ENCODE assay signal across 8 mouse cellular contexts in the genomic region with DNA sequence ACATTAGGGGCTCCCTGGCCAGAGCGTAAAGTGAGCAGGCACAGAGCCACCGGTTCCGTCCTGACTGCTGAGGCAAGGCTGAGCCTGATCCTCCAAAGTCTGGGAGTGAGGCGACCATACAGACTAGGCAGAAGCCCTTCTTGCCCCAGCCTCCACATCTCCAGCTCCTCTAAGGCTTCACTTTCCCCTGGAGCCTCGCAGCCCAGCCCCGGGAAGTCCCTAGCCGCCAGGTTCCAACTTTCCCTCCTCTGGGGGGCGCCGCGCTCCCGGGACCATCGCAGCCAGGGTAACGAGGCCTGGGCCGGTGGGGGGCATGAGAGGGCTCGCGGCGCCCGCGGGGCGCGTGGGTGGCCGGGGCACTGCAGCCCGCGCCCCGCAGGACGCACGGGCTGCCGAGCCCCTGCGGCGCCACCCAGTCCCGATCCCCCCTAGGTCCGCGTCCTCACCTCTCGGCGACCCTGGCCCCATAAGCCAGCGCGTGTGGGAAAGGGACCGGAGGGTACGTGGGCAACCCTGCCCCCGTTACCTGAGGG. TPM values are rescaled to one million over a fixed set of nuclear protein-coding genes. Genes with fewer than 3 reads are reported as not detected.
DNase-seq lines count a peak whose midpoint lies in the region; ATAC-seq and TF ChIP-seq lines count a peak whose summit lies in the region.

No protein-coding gene starts in this region.

- peak in 2 of 3 experiments; percentile 60 to 85; a peak in 5 of 6 replicates for TF ChIP-seq CTCF in MEL (IDR thresholded peaks at IDR 0.05 in 2 of 3, conservative IDR thresholded peaks at IDR 0.05 in 1 of 3; ENCODE audit: control insufficient read depth in 1 of 3, insufficient read depth in 1 of 3, low read depth in 2 of 3, low read length in 3 of 3, poor library complexity in 1 of 3, severe bottlenecking in 1 of 3)
- TF ChIP-seq CTCF in cerebellum, adult 2 months (IDR thresholded peaks at IDR 0.05; ENCODE audit: borderline replicate concordance, insufficient read depth, low read depth, low read length) = peak; percentile 13; the same call in 1 of the 2 replicates
- peak; percentile 65 for TF ChIP-seq CTCF in forebrain, postnatal 0 days (IDR thresholded peaks at IDR 0.05; ENCODE audit: low read depth)
- TF ChIP-seq CTCF in lung, embryonic 14.5 days (IDR thresholded peaks at IDR 0.05; ENCODE audit: low read depth) = peak; percentile 73

- no peak for TF ChIP-seq EP300 in MEL (IDR thresholded peaks at IDR 0.05; ENCODE audit: low read depth in 1 of 2, low read length in 2 of 2)

- H3K27ac ChIP-seq in MEL (ENCODE audit: control insufficient read depth, low read depth, low read length) = peak overlapping the region; percentile 77
- peak overlapping the region; percentile 77 for H3K27ac ChIP-seq in cerebellum, adult 2 months (ENCODE audit: insufficient read depth, low read length)
- H3K27ac ChIP-seq in forebrain, postnatal 0 days (ENCODE audit: low read depth, low read length) = peak overlapping the region; percentile 85
- H3K27ac ChIP-seq in lung, embryonic 14.5 days (ENCODE audit: low read depth) = peak overlapping the region; percentile 97
- H3K27ac ChIP-seq in neural tube, embryonic 15.5 days (replicated peaks) = peak overlapping the region; percentile 90

- no peak for TF ChIP-seq POLR2A in MEL (IDR thresholded peaks at IDR 0.05; ENCODE audit: control insufficient read depth in 1 of 2, insufficient read depth in 1 of 2, low read depth in 1 of 2, low read length in 2 of 2, poor library complexity in 1 of 2)
- no peak for TF ChIP-seq POLR2A in cerebellum, adult 2 months (IDR thresholded peaks at IDR 0.05; ENCODE audit: borderline replicate concordance, insufficient read depth, low read length)

- DNase-seq in MEL (ENCODE audit: low read depth, low spot score) = peak; percentile 73
- peak; percentile 81 to 85 for DNase-seq in cerebellum, adult 2 months
- peak; percentile 72 for DNase-seq in forebrain, postnatal 0 days
- peak; percentile 93 for DNase-seq in heart, postnatal 4 days
- peak; percentile 55 to 70 for DNase-seq in layer of hippocampus, adult 8-10 months (ENCODE audit: low spot score in 2 of 2)
- DNase-seq in lung, embryonic 14.5 days = peak; percentile 88
- DNase-seq in testis, postnatal 14 days (ENCODE audit: low spot score) = peak; percentile 83

- TF ChIP-seq RAD21 in MEL (IDR thresholded peaks at IDR 0.05; ENCODE audit: low read depth, low read length) = peak; percentile 18

- H3K4me1 ChIP-seq in MEL (ENCODE audit: control insufficient read depth in 1 of 2, insufficient read depth in 2 of 2, low read length in 2 of 2) = peaks cover 13 to 16% of the 10 kb centered on the region in 2 experiments
- H3K4me1 ChIP-seq in cerebellum, adult 2 months (ENCODE audit: control insufficient read depth, insufficient read depth, low read length) = peaks cover 16% of the 10 kb centered on the region; the same call in 1 of the 2 replicates
- peaks cover 8% of the 10 kb centered on the region for H3K4me1 ChIP-seq in forebrain, postnatal 0 days (ENCODE audit: insufficient read depth)
- H3K4me1 ChIP-seq in lung, embryonic 14.5 days (ENCODE audit: insufficient read depth) = peaks cover 3% of the 10 kb centered on the region; the same call in 1 of the 2 replicates
- H3K4me1 ChIP-seq in neural tube, embryonic 15.5 days = peaks cover 53% of the 10 kb centered on the region

- H3K27me3 ChIP-seq in MEL (ENCODE audit: control insufficient read depth in 1 of 2, insufficient read depth in 2 of 2, low read length in 2 of 2) = no peaks in the 10 kb centered on the region
- no peaks in the 10 kb centered on the region for H3K27me3 ChIP-seq in cerebellum, adult 2 months (ENCODE audit: control insufficient read depth, insufficient read depth, low read length)
- H3K27me3 ChIP-seq in forebrain, postnatal 0 days (ENCODE audit: insufficient read depth, low read length) = no peaks in the 10 kb centered on the region
- H3K27me3 ChIP-seq in lung, embryonic 14.5 days (ENCODE audit: insufficient read depth, low read length) = no peaks in the 10 kb centered on the region
- no peaks in the 10 kb centered on the region for H3K27me3 ChIP-seq in neural tube, embryonic 15.5 days (replicated peaks)

- peak overlapping the region; percentile 88 to 94 for H3K4me3 ChIP-seq in MEL (ENCODE audit: control insufficient read depth in 1 of 2, insufficient read depth in 1 of 2, low read depth in 2 of 2, low read length in 2 of 2)
- H3K4me3 ChIP-seq in cerebellum, adult 2 months (replicated peaks; ENCODE audit: insufficient read depth, low read depth, low read length) = peak overlapping the region; percentile 73
- H3K4me3 ChIP-seq in forebrain, postnatal 0 days (ENCODE audit: low read depth, low read length) = peak overlapping the region; percentile 70
- H3K4me3 ChIP-seq in lung, embryonic 14.5 days (ENCODE audit: low read depth, low read length) = peak overlapping the region; percentile 76
- H3K4me3 ChIP-seq in neural tube, embryonic 15.5 days (replicated peaks) = peak overlapping the region; percentile 78

- ATAC-seq in forebrain, postnatal 0 days = peak; percentile 24
- ATAC-seq in lung, embryonic 14.5 days (ENCODE audit: insufficient read depth) = peak; percentile 73
- peak; percentile 45 for ATAC-seq in neural tube, embryonic 15.5 days (ENCODE audit: low FRiP score)

- peaks cover 0 to 45% of the 10 kb centered on the region in 2 experiments; a peak in 2 of 4 replicates for H3K36me3 ChIP-seq in MEL (ENCODE audit: control insufficient read depth in 1 of 2, insufficient read depth in 2 of 2, low read length in 2 of 2)
- no peaks in the 10 kb centered on the region for H3K36me3 ChIP-seq in forebrain, postnatal 0 days (ENCODE audit: insufficient read depth)
- H3K36me3 ChIP-seq in lung, embryonic 14.5 days (ENCODE audit: insufficient read depth) = no peaks in the 10 kb centered on the region
- H3K36me3 ChIP-seq in neural tube, embryonic 15.5 days = no peaks in the 10 kb centered on the region

- H3K79me2 ChIP-seq in MEL (ENCODE audit: control insufficient read depth, insufficient read depth, low read length, poor library complexity) = peaks cover 27% of the 10 kb centered on the region

- H3K4me2 ChIP-seq in forebrain, postnatal 0 days (ENCODE audit: low read depth) = peak overlapping the region; percentile 78
- H3K4me2 ChIP-seq in lung, embryonic 14.5 days = peak overlapping the region; percentile 84
- peak overlapping the region; percentile 78 for H3K4me2 ChIP-seq in neural tube, embryonic 15.5 days

- H3K9me3 ChIP-seq in MEL (replicated peaks; ENCODE audit: insufficient read depth, low read length) = no peaks in the 10 kb centered on the region
- H3K9me3 ChIP-seq in forebrain, postnatal 0 days (ENCODE audit: low read length) = no peaks in the 10 kb centered on the region
- H3K9me3 ChIP-seq in lung, embryonic 14.5 days (ENCODE audit: low read depth, low read length) = no peaks in the 10 kb centered on the region
- no peaks in the 10 kb centered on the region for H3K9me3 ChIP-seq in neural tube, embryonic 15.5 days (replicated peaks)

- WGBS in cerebellum, adult 2 months = 1% methylated on average over 40 of the region's 40 CpGs
- WGBS in forebrain, postnatal 0 days = 3% methylated on average over 40 of the region's 40 CpGs
- 0% methylated on average over 40 of the region's 40 CpGs for WGBS in lung, embryonic 14.5 days
- under 1% methylated on average over 40 of the region's 40 CpGs for WGBS in neural tube, embryonic 15.5 days

- peak overlapping the region; percentile 88 for H3K9ac ChIP-seq in MEL (ENCODE audit: control insufficient read depth, low read depth, low read length, poor library complexity, severe bottlenecking)
- H3K9ac ChIP-seq in forebrain, postnatal 0 days = peak overlapping the region; percentile 84
- H3K9ac ChIP-seq in lung, embryonic 14.5 days = peak overlapping the region; percentile 87
- peak overlapping the region; percentile 75 for H3K9ac ChIP-seq in neural tube, embryonic 15.5 days (replicated peaks)

TF ChIP-seq in MEL, 35 proteins besides CTCF, POLR2A, EP300 and RAD21 (continues in another document):
- TF ChIP-seq SMC3 (IDR thresholded peaks at IDR 0.05; ENCODE audit: low read depth, low read length) = no peak; the same call in 1 of the 2 replicates
- no peak for TF ChIP-seq NRF1 (IDR thresholded peaks at IDR 0.05; ENCODE audit: insufficient read depth, low read depth, low read length, poor library complexity, severe bottlenecking)
- TF ChIP-seq MAX (IDR thresholded peaks at IDR 0.05; ENCODE audit: low read length) = peak; percentile 9; the same call in 1 of the 2 replicates
- TF ChIP-seq TBP (IDR thresholded peaks at IDR 0.05; ENCODE audit: low read depth, low read length) = 0 out of 2 replicates have a peak, but pooled peaks have one; percentile 19
- TF ChIP-seq ZNF384 (IDR thresholded peaks at IDR 0.05; ENCODE audit: low read depth, low read length) = no peak
- no peak for TF ChIP-seq MYC (IDR thresholded peaks at IDR 0.05; ENCODE audit: low read depth, low read length)
- TF ChIP-seq UBTF (IDR thresholded peaks at IDR 0.05; ENCODE audit: borderline replicate concordance, insufficient read depth, low read depth, low read length) = 0 out of 2 replicates have a peak, but pooled peaks have one; percentile 55

RNA-seq across cellular contexts. Expression of a gene that starts 0.4 kb away (rescaled TPM):
- total RNA-seq in MEL (2012; rRNA removed) = 2.8 and 4.1 TPM in 2 replicates
- 10 to 100 TPM in 1 of 2 experiments, not detected in 1; 11.7 TPM for polyA plus RNA-seq in MEL (2012; ENCODE audit: insufficient read depth in 1 of 2, insufficient read length in 2 of 2, low read depth in 1 of 2, low replicate concordance in 2 of 2, missing spikeins in 1 of 2)
- polyA plus RNA-seq in cerebellum, adult 2 months (2012; rRNA removed) = 29.8 and 32.2 TPM in 2 replicates
- total RNA-seq in forebrain, postnatal 0 days (2014; rRNA removed) = 7.7 TPM in 2 replicates
- polyA plus RNA-seq in forebrain, postnatal 0 days (2015; fragmentation: Nextera tagmentation; extraction: Ambion mirVana) = 2.6 and 4.1 TPM in 2 replicates
- total RNA-seq in heart, postnatal 4 days (2021) = 10 to 100 TPM; 49.2 to 55.0 TPM
- 10 to 100 TPM; 55.7 to 60.8 (median 59.1) TPM for total RNA-seq in layer of hippocampus, adult 8-10 months (2022)
- polyA plus RNA-seq in lung, embryonic 14.5 days (2014; fragmentation: Nextera tagmentation; extraction: Ambion mirVana) = 32.2 and 34.9 TPM in 2 replicates
- 6.5 and 8.1 TPM in 2 replicates for polyA plus RNA-seq in neural tube, embryonic 15.5 days (2015; fragmentation: Nextera tagmentation; extraction: Ambion mirVana)

RNA-seq across cellular contexts. Expression of a gene that starts 0.9 kb away (rescaled TPM):
- total RNA-seq in MEL (2012; rRNA removed) = 12.5 and 12.6 TPM in 2 replicates
- 10 to 100 TPM in 1 of 2 experiments, not detected in 1; 23.6 TPM for polyA plus RNA-seq in MEL (2012; ENCODE audit: insufficient read depth in 1 of 2, insufficient read length in 2 of 2, low read depth in 1 of 2, low replicate concordance in 2 of 2, missing spikeins in 1 of 2)
- polyA plus RNA-seq in cerebellum, adult 2 months (2012; rRNA removed) = 59.7 and 63.4 TPM in 2 replicates
- 49.5 and 64.7 TPM in 2 replicates for total RNA-seq in forebrain, postnatal 0 days (2014; rRNA removed)
- polyA plus RNA-seq in forebrain, postnatal 0 days (2015; fragmentation: Nextera tagmentation; extraction: Ambion mirVana) = 58.2 and 74.1 TPM in 2 replicates
- 10 to 100 TPM; 39.6 to 43.0 TPM for total RNA-seq in heart, postnatal 4 days (2021)
- total RNA-seq in layer of hippocampus, adult 8-10 months (2022) = 10 to 100 TPM; 64.7 to 88.5 (median 75.6) TPM
- 59.9 and 60.0 TPM in 2 replicates for polyA plus RNA-seq in lung, embryonic 14.5 days (2014; fragmentation: Nextera tagmentation; extraction: Ambion mirVana)
- polyA plus RNA-seq in neural tube, embryonic 15.5 days (2015; fragmentation: Nextera tagmentation; extraction: Ambion mirVana) = 69.4 and 72.6 TPM in 2 replicates

Comparison
In these comparisons a context has a peak if more than half of its experiments do, and no peak if none do; other contexts are left out.
1. Peak in every context shown above with its lines: DNase-seq, ATAC-seq, H3K4me3 ChIP-seq and H3K27ac ChIP-seq.
2. CTCF ChIP-seq: peak in every context shown above with its lines; median percentile 73 in lung, embryonic 14.5 days; 72 in MEL; 65 in forebrain, postnatal 0 days; 13 in cerebellum, adult 2 months.